Mouse (Mus musculus) kidney, postnatal 25 days (tissue): ENCODE data around the gene 1810010D01Rik.
A peak's percentile ranks its signal among the peaks of the same experiment; 100 is the strongest.

Experiments
- DNase-seq, 2 experiments: peaks; one replicate each; pipeline ENCODE4 v3.0.0; 2021; ENCODE audit warnings: mixed read lengths in 2 of 2

The 1810010D01Rik gene

DNA sequence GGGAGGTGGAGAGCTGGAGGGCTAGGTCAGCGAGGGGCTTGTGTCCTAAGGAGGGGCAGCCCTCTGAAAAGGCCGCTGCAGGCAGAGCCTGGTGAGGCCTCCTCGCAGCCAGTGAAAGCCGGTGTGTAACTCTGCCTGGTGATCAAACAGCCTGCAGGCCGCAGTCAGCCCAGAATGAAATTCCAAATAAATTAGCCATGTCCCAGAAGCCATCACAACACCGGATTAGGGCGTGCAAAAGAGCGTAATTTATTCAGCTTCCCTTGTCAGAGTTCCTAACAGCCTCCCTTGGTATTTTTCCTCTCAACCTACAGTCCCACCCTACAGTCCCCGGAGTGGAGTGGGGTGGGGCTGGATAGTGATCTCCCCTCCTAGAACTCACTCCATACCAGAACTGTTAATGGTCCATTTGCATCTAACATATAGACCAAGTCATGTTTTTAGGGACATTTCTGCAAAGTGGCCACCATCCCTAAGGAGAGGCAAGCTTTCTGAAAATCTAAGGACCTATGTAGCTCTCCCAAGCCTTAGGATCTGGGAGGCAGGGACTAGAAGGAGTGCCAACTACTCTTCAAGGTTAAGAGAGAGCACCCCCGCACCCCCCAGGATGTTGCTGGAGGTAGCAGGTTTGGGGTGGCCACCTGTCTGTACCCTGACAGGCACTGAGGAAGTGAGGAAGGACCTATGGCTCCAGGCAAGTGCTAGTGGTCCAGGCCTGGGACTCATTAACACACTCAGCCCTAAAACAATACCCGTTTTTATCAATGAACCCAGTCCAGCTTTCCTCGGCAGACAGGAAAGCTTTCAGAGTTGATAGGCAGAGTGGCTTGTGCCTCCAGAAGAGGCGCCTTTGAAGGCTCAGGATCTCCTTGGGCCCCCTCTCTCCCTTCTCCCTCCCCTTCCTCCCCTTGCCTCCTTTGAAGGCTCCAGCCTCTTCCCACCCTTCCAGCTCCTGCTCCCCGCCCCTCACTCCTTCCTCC is 4.1 kb upstream of the 1810010D01Rik start:
- peak; percentile 40 to 54 for DNase-seq

DNA sequence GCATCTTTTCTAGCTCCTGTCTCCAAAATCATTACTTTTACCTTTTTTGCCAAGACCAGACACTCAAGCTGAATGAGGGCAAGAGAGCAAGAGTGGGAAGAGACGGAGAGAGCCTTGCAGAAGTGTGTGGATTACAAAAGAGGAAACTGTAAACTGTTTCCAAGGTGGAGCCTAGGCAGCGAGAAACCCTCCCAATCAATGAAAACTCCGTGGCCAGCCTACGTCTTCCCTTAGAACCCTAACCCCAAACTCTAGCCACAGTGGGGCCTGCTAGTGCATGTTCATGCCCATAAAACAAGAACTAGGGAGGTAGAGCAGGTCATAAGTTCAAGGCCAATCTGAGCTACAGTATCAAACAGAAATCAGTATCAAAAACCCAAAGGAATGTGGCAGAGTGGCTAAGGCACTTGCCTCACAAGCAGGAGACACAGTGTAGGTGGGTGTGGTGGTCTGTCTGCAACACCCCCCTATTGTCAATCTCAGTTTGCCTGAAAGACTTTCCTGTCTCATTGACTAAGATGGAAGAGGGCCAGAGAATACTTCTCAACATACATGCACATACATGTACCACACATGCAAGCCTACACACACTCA is 2.7 kb upstream of the 1810010D01Rik start:
- no peak for DNase-seq

DNA sequence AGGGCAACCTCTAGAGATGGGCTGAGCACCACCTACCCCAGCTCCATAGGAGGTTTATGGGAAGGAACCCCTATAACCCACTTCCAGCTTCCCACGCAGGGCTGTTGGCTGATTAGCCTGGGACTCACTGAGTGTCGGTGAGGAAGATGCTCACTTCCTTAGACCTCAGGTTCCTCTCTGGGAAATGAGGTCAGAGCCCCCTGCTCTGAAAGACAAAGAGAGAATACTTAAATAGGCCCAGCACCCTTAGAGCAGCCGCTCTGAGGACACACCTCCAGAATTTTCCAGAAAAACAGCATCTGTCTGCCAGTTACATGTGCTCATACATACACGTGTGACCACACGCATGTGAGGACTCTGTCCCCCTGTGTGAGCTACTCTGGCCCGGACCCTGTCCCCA is 1.1 kb downstream of the 1810010D01Rik start:
- no peak for DNase-seq

DNA sequence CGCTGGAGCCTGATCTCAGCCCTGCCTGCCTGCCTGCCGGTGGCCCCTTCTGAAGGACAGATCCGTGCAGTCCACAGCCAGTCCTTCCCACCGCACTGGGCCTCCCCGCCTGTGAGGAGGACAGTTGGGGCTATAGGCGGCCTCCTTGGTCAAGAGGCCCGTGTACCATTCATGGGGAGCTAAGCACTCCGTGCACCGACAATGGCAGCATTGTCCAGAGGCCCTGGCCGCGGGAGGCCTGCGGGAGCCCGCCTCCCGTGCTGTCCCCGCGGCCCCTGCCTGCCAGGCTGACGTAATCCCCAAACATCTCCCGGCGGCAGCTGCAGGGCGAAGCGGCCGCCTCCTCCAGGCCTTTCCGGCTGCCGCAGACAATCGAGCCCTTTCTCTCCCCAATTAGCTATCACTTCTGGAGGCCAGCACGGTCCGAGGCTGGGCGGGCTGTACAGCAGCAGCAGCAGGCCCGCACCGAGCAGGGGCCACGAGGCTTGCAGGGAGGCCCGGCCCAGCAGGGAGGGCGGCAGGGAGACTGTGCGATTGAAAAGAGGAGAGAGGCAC is 1.8 kb downstream of the 1810010D01Rik start:
- peak; percentile 59 to 77 for DNase-seq

DNA sequence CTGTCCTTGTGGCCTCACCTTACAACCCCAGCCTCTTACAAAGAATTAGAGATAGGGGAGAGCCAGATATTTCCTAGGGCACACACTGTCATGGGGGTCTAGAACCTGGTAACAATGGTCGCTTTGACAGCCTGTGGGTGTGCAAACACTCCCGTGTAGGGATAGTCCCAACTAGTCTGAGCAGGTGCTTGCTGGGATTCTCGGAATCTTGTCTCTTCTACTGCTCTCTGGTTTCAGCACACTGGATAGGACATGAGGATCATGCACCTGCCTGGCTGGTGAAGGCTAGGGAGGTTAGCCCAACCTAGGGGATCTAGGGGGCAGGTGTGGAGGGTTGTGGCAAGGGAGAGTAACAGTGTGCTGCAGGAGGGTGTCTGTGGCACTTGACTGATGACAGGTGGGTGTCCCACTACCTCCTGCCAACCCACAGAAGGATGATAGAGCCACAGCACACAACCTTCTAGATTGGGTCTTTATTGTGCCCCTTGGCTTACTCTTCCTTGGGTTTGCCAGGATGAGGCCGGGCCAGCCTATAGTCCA is 2.5 kb downstream of the 1810010D01Rik start:
- no peak for DNase-seq

DNA sequence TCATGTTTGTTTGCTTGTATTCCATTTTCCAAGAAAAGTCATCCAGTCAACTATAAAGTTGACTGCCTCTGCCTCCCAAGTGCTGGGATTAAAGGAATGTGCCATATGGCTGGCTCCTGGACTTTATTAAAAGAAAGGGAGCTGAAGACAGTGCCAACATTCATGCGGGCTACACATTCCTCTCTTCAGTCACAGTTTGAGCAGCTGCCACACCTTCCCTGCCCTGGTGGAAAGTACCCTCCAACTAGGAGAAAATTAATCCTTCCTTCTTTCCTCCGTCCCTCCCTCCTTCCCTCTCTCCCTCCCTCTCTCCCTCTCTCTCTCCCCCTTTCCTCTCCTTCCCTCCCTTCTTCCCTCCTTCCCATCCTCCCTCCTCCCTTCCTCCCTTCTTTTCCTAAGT is 8.2 kb downstream of the 1810010D01Rik start:
- DNase-seq = no peak

DNA sequence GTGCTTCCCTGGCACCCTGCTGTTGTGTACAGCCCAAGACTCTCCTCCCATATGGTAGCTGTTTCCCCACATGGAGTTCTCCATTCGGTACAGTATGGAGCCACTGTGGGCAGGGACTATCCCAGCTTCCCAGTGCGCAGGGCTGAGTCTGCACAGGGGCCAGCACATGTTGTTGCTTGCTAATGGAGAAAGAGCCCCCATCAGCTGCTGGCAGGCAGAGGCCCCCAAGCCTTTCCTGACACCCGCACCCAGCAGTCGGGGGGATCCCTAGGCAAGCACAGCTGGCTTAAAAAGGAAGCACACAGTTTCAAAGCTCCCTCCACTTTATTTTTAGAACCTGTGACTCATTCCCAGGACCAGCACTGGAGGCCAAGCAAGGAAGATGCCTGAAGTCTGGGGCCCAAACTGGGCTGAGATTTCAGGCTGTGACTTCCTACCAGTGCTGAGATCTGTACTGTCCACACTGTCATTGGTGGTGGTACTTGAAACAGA is 9.7 kb downstream of the 1810010D01Rik start:
- DNase-seq = no peak

DNA sequence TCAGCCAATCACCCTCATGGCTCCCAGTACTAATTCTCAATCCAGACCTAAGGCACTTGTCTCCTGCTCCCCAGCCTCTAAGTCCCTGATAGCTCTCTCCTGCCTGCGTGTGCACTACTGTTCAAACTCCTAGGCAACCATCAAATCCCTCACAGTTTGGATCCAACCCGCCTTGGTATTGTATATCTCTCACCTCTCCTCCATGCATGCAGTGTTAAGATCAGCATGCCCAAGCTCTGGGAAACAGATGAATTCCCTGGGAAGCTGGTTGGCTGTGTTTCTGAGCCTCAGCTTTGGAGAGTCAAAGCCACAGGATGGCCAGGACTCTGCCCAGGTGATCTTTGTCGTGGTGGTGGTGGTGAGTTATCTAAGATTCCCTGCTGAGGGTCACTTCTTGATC is 10.2 kb downstream of the 1810010D01Rik start:
- no peak for DNase-seq

DNA sequence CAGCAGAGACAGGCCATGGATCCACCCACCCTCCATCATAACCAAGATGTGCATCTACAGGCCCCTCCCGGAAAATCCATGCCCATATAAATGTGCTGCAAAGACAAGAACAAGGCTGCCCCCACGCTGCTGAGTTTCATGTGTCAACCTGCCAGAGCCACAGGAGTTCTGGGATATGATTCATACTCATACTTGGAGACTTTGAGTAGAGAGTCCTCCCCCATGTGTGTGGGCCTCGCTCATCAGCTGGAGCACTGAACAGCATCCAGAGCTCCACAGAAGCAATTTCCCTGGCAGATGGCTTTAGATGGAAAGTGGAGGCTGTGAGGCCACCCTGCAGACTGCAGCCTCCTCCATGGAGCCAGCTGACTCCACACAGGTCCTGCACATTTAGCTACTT is 10.9 kb downstream of the 1810010D01Rik start:
- no peak for DNase-seq

DNA sequence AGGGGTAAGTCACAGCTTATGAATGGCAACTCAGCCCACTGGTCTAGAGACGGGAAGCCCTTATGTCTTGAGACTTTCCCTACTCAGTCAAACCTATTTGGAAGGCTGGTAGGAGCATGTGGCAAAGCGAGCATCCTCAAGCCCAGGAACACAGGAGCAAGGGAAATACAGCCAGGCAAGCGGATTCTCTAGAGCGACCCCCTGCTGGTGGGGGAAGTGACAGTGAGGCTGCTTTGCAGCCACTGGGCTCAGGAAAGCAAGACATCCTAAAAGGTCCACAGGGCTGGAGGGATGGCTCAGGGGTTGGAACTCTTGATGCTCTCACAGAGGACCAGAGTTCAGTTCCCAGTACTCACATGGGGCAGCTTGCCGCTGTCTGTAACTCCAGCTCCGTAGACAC is 11.6 kb downstream of the 1810010D01Rik start:
- DNase-seq = no peak

DNA sequence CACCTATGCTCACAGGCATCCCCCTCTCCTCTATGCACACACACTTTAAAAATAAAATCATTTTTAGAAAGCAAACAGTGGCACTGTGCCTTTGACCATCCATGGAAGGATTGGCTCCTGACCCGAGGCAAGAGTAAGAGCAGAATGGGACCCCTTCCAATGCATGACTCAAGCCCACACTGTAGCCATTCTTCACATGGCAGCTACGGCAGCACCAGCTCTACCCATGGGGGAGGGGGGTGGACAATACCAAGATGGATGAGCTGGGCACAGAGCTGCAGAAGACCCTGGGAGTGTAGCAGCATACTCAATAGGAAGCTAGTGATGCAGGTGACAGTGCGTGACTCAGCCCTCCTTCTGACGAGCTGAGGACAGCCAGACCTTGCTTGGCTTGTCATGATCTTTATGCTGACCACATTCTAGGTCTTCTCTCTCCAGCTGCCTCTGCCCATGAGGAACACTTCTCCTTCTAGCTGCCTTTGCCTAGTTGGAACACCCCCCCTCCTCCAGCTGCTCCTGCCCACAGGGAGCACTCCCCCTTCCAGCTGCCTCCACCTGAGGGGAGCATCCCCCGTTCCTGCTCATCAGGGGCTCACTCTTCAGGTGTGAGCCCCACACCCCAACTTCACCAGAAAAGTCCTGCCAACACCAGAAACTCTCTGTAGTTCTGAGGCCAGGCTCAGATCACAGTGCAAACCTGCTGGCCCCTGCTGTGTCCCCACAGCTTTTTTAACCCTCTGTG is 12.6 kb downstream of the 1810010D01Rik start:
- no peak for DNase-seq

DNA sequence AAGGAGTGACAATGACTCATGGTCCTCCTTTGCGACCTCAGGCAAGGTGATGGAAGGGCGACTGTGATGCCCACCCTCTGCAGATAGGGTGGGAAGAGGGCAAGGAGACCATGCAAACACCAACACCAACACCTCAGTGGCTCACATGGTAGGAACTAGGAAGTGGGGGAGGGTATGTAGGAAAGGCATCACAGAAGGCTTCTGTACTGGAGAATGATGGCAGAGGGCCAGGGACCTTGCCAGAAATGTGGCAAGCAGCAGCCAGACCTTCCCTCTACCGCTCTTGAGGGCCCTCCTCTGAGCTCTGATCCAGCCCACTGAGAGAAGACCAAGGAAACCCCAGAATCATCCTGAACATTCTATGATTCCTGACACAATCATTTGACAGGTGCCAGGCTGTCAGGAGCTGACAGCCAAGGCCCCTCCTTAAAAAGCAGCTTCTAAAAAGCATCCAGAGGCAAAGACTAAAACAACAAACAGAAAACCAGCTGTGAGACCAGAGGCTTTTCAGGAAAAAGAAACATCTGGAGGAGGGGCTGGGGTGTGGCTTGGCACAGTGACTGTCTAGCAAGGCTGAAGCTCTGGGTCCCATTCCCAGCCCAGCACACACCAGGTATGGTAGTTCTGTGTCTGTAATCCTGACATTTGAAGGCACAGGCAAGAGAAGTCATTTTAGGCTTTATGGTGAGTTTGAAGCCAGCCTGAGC is 13.3 kb downstream of the 1810010D01Rik start:
- peak; percentile 71 to 73 for DNase-seq

DNA sequence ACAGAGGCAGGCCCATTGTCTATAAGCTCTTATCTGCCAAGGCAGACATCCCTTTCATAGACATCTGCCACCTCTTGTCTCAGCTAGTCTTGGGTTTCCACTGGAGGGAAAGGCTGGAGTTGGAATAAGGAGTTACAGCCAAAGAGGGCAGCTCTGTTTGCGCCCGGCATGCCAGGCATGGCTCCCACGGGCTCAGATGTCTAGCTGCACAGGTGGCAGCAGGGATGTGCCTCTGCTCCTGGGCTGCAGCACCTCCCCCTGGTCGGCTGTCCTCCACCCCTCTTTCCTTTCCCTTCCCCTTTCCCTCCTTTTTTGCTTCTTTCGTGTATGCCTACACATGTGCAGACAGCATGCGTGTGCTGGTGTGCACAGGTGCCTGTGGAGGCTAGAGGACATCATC is 15.1 kb downstream of the 1810010D01Rik start:
- no peak for DNase-seq

DNA sequence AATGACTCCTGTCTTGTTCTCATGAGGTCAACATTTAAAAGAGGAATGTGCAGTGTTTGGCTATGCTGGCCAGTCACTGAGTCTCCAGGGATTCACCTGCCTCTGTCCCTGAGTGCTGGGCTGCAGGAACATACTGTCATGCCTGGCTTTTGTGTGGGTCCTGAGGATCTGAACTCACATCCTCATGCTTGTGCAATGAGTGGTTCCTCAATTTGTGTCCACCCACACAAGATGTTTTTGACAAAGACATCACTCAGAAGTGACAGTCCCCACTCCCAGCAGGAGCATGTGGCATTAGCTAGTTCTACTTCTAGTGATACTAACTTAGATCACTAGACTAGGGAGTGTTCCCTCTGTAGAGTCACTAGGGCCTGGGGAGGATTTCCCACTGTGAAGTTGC is 17.4 kb downstream of the 1810010D01Rik start:
- DNase-seq = no peak

DNA sequence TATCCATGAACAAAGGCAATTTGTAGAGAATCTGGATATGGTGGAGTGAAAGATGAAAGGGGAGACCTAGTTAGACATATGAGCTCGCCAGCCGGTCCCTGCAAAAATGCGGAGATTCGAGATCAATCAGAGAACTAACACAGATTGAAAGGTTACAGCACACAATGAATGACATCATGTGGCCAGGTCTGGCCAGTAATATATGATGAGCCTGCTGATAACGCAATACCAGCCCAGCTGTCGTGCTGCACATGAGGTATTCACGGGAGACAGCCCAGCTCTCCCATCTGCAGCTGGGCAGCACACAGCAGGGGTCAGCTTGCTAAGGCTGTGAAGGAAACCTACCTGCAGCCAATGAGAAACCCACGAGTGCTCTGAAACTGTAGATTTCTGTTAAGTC is 18.6 kb downstream of the 1810010D01Rik start:
- no peak for DNase-seq

DNA sequence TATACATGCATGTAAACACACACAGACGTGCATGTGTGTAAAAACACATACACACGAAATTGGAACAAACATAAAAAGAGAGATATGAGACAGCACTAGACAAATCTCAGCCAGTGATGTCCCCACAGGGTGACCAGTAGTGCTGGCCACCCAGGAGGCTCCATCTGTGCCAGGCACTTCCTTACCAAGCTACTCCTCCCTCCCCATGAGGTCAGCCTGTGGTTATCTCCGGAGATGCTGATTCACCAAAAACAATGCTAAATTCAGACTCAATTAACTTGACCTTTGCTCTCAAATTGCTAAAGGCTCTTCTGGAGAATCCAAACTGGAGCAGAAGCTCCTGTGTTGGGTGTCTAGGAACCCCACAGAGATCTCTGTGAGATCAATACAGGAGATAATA is 20.1 kb downstream of the 1810010D01Rik start:
- DNase-seq = no peak

DNA sequence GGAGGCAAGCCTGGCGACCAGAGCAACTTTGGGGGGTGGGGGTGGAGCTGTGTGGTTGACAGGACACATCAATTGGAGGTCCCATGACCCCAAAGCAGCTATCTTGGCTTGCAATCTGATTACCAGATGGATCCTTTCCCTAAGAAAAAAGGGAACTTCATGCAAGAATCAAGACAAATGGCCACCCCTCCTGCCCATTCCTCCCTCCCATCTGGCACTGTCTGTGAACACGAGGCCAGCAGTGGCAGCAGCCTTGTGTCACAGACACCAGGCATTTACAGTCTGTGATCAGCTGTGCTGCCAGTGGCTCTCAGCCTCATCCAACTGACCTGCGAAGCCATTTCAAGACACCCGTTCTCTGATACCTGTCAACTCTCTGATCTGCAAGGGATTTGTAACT is 25.5 kb downstream of the 1810010D01Rik start:
- no peak for DNase-seq

DNA sequence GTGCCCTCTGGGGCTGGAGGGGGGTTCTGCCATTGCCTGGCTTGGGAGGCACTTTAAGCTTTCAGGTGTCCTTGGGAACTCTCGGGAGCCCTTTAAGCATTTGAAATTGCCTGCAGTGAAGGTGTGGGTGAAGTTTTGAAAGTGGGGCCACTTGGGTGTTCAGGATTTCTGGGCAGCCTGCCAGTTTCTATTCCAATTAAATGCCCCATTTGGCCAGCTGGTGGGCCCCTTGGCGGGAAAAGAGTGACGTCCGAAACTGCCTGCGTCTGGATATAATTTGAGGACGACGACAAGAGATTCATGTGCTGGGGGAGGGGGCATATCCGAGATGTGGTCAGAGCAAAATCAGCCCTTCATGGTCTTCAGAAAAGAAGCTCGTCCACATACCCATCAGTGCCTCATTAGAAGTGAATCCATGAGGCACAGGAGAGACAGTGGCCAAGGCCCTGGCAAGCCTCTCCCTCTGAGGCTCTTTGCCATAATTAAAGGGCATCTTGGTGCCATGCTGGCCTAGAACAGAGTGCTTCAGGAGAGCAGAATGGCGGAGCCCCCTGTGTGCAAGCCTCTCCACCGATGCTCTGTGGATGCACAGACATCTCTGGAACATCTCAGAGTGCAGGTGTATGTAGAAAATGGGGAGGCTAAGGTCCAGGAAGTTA is 26.4 kb downstream of the 1810010D01Rik start:
- peak in 1 of 2 experiments; percentile 15 for DNase-seq

DNA sequence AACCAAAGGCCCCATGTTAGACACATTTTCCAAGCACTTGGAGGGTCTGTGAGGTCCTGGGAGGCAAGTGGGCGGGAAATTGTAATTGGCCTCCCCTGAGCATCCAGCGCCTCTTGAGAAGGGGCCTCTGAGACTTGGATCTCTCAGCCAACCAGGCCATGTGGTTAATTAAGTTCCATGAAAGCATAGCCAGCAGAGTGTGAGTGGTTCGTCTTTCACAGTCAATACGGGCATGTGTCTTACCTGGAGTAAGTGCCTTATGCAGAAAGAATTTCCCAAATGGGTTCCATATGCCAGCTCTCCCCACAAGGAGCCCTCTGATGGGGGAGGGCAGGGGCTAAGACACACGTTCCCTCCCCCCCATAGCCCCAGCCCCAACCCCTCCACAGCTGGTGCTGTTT is 28.2 kb downstream of the 1810010D01Rik start:
- DNase-seq = no peak

DNA sequence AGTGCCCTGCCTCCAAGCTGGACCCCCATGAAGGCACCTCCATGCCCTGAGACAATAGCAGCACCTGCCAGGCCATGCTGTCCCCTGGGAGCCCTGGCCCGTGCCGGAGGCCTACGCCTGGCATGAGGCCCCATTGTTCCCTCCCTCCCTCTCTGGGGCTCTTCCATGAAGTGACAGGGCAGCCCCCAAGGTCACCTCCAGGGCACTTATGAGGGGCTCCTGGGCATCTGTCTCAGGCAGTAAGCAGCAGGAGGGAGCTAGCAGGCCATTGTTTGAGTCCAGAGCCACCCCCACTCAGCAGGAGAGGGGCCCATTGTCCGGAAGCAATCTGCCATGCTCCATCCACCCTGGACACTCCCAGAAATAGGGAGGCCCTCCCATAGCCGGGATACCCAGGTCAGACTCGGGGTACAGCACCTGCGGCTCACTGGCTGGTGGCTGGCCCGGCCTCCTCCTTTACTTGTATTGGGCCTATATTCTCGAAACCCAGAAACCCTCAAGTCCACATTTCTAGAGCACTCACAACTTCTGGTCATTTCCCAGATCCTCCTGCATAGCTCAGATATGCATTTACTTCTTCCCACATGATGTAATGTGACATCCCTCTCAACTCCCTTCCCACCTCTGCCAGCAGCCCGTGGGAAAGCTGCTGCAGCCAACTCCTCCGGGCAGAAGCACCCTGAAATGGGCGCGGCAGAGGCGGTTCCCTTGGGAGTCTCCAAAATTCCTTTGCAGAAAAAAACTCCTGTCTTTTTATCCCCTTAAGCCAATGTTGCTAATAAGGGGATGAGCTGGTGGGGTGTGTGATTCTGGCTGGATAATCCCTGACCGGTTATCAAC is 30.9 kb downstream of the 1810010D01Rik start:
- no peak for DNase-seq

DNA sequence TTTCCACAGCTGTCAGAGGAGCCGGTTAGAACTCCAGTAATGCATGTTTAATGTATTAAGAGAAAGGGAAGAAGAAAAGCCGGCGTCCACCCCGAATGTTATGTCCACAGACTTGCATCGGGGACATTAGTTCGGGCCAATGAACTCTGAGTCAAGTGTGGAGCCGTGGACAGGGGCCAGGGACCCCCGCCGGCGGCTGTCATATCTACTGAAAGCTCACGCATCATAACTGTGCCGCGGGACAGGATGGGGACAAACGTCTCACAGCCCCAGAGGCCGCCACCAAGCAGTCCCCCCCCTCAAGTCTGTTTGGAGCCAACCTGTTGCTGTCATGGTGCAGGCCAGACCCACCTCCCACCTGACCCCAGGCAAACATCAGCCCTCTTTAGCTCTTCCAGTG is 34.4 kb downstream of the 1810010D01Rik start:
- no peak for DNase-seq
